Mouse (Mus musculus): ENCODE data around the gene Cit. TPM values are rescaled to one million over a fixed set of nuclear protein-coding genes. Genes with fewer than 3 reads are reported as not detected.
"Not testable (repeated sequence)": the region's sequence is repeated elsewhere in the genome, so short reads cannot be mapped to it uniquely, and the experiment has no call there.

Cit gene
- polyA plus RNA-seq, 1 experiment from 2014 or later = 30.7 TPM

DNA sequence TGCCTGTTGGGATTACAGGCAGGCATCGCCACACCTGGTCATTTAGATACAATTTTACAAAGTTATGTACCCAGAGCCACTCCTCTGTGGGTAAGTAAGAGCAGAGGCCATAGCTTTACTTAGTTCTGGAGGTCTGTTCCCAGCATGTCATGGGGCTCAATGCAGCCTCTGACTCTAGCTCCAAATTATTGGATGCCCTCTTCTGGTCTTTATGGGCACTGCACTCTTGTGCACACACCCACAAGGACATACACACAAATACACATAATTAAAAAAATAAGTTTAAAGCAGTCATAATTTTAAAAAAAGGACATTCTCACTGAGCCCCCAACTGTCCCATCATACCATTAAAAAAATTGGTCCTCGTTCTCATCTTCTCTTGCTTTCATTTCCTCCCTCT lies 12.3 kb upstream of the Cit start:
- no peaks in the 10 kb centered on the region for H3K9me3 ChIP-seq (ENCODE audit: control insufficient read depth, low read length)
- H3K27ac ChIP-seq (ENCODE audit: low read depth, low read length) = no peak overlapping the region
- H3K4me3 ChIP-seq (ENCODE audit: low read depth, low read length) = no peak overlapping the region
- ATAC-seq (ENCODE audit: low FRiP score) = no peak
- H3K4me1 ChIP-seq (ENCODE audit: control insufficient read depth, insufficient read depth, low read length) = no peaks in the 10 kb centered on the region
- H3K9ac ChIP-seq (ENCODE audit: low read length) = no peak overlapping the region
- DNase-seq (ENCODE audit: low spot score, missing footprints) = no peak
- H3K36me3 ChIP-seq (ENCODE audit: control insufficient read depth, insufficient read depth, low read length) = no peaks in the 10 kb centered on the region
- WGBS = 96% methylated on average over 2 of the region's 2 CpGs
- no peaks in the 10 kb centered on the region for H3K27me3 ChIP-seq (ENCODE audit: control insufficient read depth, insufficient read depth, low read length)
- no peak overlapping the region for H3K4me2 ChIP-seq

- H3K27me3 ChIP-seq (ENCODE audit: control insufficient read depth, insufficient read depth, low read length); H3K27ac ChIP-seq (ENCODE audit: low read depth, low read length); H3K9me3 ChIP-seq (ENCODE audit: control insufficient read depth, low read length); DNase-seq (ENCODE audit: low spot score, missing footprints); H3K4me2 ChIP-seq; H3K4me1 ChIP-seq (ENCODE audit: control insufficient read depth, insufficient read depth, low read length); H3K4me3 ChIP-seq (ENCODE audit: low read depth, low read length); ATAC-seq (ENCODE audit: low FRiP score); H3K36me3 ChIP-seq (ENCODE audit: control insufficient read depth, insufficient read depth, low read length); H3K9ac ChIP-seq (ENCODE audit: low read length): not testable (repeated sequence)
Measured at GRCm38 (mm10) chr5:115833806-115834205, 11.3 kb upstream of the Cit start.

DNA sequence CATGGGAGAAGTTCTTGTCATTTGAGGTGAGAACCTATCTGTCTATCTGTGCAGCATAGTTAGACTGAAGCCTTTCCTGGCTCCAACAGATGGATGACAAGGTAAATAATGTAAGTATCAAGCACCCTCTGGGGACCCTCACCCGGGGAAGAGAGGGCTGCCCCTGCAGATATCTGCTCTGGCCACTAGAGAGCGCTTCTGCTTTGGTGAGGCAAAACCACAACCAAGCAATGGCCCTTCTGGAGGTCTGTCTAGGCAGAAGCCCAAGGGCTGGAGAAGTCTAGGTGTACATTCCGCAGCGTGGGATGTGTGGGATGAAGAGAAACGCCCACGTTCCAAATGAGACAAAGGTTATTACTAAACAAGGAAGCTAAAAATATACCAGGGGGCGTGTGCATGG lies 9.8 kb upstream of the Cit start:
- H3K4me2 ChIP-seq = no peak overlapping the region
- ATAC-seq (ENCODE audit: low FRiP score) (no peak), DNase-seq (ENCODE audit: low spot score, missing footprints) (no peak)
- no peaks in the 10 kb centered on the region for H3K36me3 ChIP-seq (ENCODE audit: control insufficient read depth, insufficient read depth, low read length)
- H3K27ac ChIP-seq (ENCODE audit: low read depth, low read length) = no peak overlapping the region
- H3K4me1 ChIP-seq (ENCODE audit: control insufficient read depth, insufficient read depth, low read length) = no peaks in the 10 kb centered on the region
- no peaks in the 10 kb centered on the region for H3K9me3 ChIP-seq (ENCODE audit: control insufficient read depth, low read length)
- H3K4me3 ChIP-seq (ENCODE audit: low read depth, low read length) = no peak overlapping the region
- H3K9ac ChIP-seq (ENCODE audit: low read length) = no peak overlapping the region
- WGBS = 66% methylated on average over 7 of the region's 7 CpGs
- no peaks in the 10 kb centered on the region for H3K27me3 ChIP-seq (ENCODE audit: control insufficient read depth, insufficient read depth, low read length)

- ATAC-seq (ENCODE audit: low FRiP score) = no peak
- no peak overlapping the region for H3K4me3 ChIP-seq (ENCODE audit: low read depth, low read length)
- H3K27me3 ChIP-seq (ENCODE audit: control insufficient read depth, insufficient read depth, low read length) = no peaks in the 10 kb centered on the region
- H3K27ac ChIP-seq (ENCODE audit: low read depth, low read length) = no peak overlapping the region
- H3K9ac ChIP-seq (ENCODE audit: low read length) = no peak overlapping the region
- no peaks in the 10 kb centered on the region for H3K36me3 ChIP-seq (ENCODE audit: control insufficient read depth, insufficient read depth, low read length)
- 93% methylated on average over 6 of the region's 6 CpGs for WGBS
- no peaks in the 10 kb centered on the region for H3K4me1 ChIP-seq (ENCODE audit: control insufficient read depth, insufficient read depth, low read length)
- no peaks in the 10 kb centered on the region for H3K9me3 ChIP-seq (ENCODE audit: control insufficient read depth, low read length)
- no peak overlapping the region for H3K4me2 ChIP-seq
- DNase-seq (ENCODE audit: low spot score, missing footprints) = no peak
Measured at GRCm38 (mm10) chr5:115838059-115838458, 7.0 kb upstream of the Cit start.

- Histone ChIP-seq H3K27me3 (ENCODE audit: control insufficient read depth, insufficient read depth, low read length) (no peaks in the 10 kb centered on the region), H3K36me3 (ENCODE audit: control insufficient read depth, insufficient read depth, low read length) (no peaks in the 10 kb centered on the region), H3K4me2 (no peak overlapping the region), H3K9me3 (ENCODE audit: control insufficient read depth, low read length) (no peaks in the 10 kb centered on the region), H3K9ac (ENCODE audit: low read length) (no peak overlapping the region), H3K4me1 (ENCODE audit: control insufficient read depth, insufficient read depth, low read length) (peaks cover 4% of the 10 kb centered on the region), H3K4me3 (ENCODE audit: low read depth, low read length) (no peak overlapping the region), H3K27ac (ENCODE audit: low read depth, low read length) (no peak overlapping the region)
- DNase-seq (ENCODE audit: low spot score, missing footprints) = no peak
- 87% methylated on average over 5 of the region's 5 CpGs for WGBS
- no peak for ATAC-seq (ENCODE audit: low FRiP score)
Measured at GRCm38 (mm10) chr5:115840453-115840852, 4.6 kb upstream of the Cit start.

DNA sequence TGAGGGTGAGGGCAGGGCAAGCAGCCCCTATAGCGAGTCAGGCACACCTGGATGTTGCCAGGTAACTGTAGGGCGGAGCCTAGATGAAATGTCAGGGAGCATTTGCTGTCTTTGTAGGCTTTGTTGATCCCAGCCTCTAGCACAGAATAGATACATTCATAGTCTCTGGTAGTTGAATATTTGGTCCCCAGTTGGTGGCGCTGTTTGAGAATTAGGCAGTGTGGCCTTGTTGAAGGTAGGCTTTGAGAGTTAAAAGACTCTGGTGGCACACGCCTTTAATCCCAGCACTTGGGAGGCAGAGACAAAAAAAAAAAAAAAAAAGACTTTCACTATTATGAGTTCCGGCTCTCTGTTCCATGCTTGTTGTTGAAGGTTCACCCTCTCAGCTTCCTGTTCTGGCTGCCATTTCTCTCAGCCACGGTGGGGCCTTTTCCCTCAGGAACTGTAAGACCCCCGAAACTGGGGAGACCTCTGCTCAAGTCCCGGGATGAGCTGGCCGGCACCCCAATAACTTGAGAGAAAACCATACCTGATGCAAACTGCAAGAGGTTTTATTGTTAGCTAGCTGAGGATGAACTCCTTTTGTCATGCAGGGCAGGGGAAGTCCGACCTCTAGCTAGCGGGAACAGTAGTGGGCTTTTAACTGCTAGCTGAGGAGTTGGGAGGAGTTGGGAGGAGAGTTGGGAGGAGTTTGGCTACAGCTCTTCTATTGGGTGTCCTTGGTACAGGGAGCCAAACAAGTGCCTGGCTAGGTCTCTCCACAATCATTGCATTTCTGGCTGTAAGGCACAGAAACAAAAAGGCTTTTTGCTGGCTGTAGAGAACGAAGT lies 3.9 kb upstream of the Cit start:
- Histone ChIP-seq H3K4me3 (ENCODE audit: low read depth, low read length) (no peak overlapping the region), H3K4me2 (no peak overlapping the region), H3K9ac (ENCODE audit: low read length) (no peak overlapping the region), H3K9me3 (ENCODE audit: control insufficient read depth, low read length) (no peaks in the 10 kb centered on the region), H3K27me3 (ENCODE audit: control insufficient read depth, insufficient read depth, low read length) (no peaks in the 10 kb centered on the region), H3K36me3 (ENCODE audit: control insufficient read depth, insufficient read depth, low read length) (no peaks in the 10 kb centered on the region), H3K27ac (ENCODE audit: low read depth, low read length) (no peak overlapping the region), H3K4me1 (ENCODE audit: control insufficient read depth, insufficient read depth, low read length) (peaks cover 12% of the 10 kb centered on the region)
- DNase-seq (ENCODE audit: low spot score, missing footprints) (no peak), ATAC-seq (ENCODE audit: low FRiP score) (no peak)
- WGBS = 73% methylated on average over 12 of the region's 12 CpGs

DNA sequence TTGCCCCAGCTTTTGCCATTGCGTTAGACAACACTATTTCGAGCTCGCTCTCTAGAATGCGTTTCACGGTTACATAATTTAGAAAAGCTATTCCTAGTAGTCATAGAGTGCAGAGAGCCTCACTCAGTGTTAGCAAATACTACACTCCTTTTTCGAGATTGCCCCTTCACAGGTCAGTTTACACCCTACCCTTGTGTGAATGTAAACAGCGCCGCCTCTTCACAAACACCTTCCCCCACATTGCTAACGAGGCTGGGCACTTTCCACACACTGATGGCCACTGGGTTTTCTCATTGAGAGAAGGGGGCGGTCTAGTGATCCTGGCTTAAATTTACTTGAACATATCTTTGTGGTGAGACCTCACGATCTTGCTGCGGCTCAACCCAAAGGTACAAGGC lies 711 bp upstream of the Cit start:
- H3K9me3 ChIP-seq (ENCODE audit: control insufficient read depth, low read length) = no peaks in the 10 kb centered on the region; the same call in 1 of the 2 replicates
- peak overlapping the region; percentile 72 for H3K4me3 ChIP-seq (ENCODE audit: low read depth, low read length)
- no peaks in the 10 kb centered on the region for H3K27me3 ChIP-seq (ENCODE audit: control insufficient read depth, insufficient read depth, low read length)
- peak overlapping the region; percentile 55 for H3K4me2 ChIP-seq
- no peak overlapping the region for H3K27ac ChIP-seq (ENCODE audit: low read depth, low read length)
- ATAC-seq (ENCODE audit: low FRiP score) (no peak), DNase-seq (ENCODE audit: low spot score, missing footprints) (no peak)
- peaks cover 8% of the 10 kb centered on the region for H3K36me3 ChIP-seq (ENCODE audit: control insufficient read depth, insufficient read depth, low read length)
- 4% methylated on average over 12 of the region's 12 CpGs for WGBS
- H3K9ac ChIP-seq (ENCODE audit: low read length) = peak overlapping the region; percentile 68
- H3K4me1 ChIP-seq (ENCODE audit: control insufficient read depth, insufficient read depth, low read length) = peaks cover 18% of the 10 kb centered on the region

GRCm38 (mm10) chr5:115845635-115846174 lies 627 bp downstream of the Cit start:
- Histone ChIP-seq H3K4me2 (peak overlapping the region; percentile 78), H3K27me3 (ENCODE audit: control insufficient read depth, insufficient read depth, low read length) (no peaks in the 10 kb centered on the region), H3K9ac (ENCODE audit: low read length) (peak overlapping the region; percentile 81), H3K4me3 (ENCODE audit: low read depth, low read length) (peak overlapping the region; percentile 72), H3K9me3 (ENCODE audit: control insufficient read depth, low read length) (no peaks in the 10 kb centered on the region; the same call in 1 of the 2 replicates), H3K36me3 (ENCODE audit: control insufficient read depth, insufficient read depth, low read length) (peaks cover 8% of the 10 kb centered on the region), H3K27ac (ENCODE audit: low read depth, low read length) (no peak overlapping the region), H3K4me1 (ENCODE audit: control insufficient read depth, insufficient read depth, low read length) (peaks cover 18% of the 10 kb centered on the region)
- 32% methylated on average over 8 of the region's 8 CpGs for WGBS
- ATAC-seq (ENCODE audit: low FRiP score) = no peak
- no peak for DNase-seq (ENCODE audit: low spot score, missing footprints)

GRCm38 (mm10) chr5:115847166-115847565 lies 2.1 kb downstream of the Cit start:
- Histone ChIP-seq H3K4me3 (ENCODE audit: low read depth, low read length) (no peak overlapping the region), H3K9ac (ENCODE audit: low read length) (no peak overlapping the region), H3K27me3 (ENCODE audit: control insufficient read depth, insufficient read depth, low read length) (no peaks in the 10 kb centered on the region), H3K36me3 (ENCODE audit: control insufficient read depth, insufficient read depth, low read length) (peaks cover 9% of the 10 kb centered on the region), H3K4me1 (ENCODE audit: control insufficient read depth, insufficient read depth, low read length) (peaks cover 18% of the 10 kb centered on the region), H3K27ac (ENCODE audit: low read depth, low read length) (no peak overlapping the region), H3K4me2 (no peak overlapping the region), H3K9me3 (ENCODE audit: control insufficient read depth, low read length) (no peaks in the 10 kb centered on the region; the same call in 1 of the 2 replicates)
- WGBS = 90% methylated on average over 8 of the region's 8 CpGs
- DNase-seq (ENCODE audit: low spot score, missing footprints) = no peak
- no peak for ATAC-seq (ENCODE audit: low FRiP score)
